Mouse (Mus musculus) lung, postnatal 36 days (tissue): ENCODE measurements at regions not wholly inside any gene's neighbourhood (a gene's known extent, or its start where the extent isn't known, plus 50 kb on each side); places are given as distances from the start of the nearest gene placed in this dataset.

Source experiments
- DNase-seq: peaks from one replicate; pipeline ENCODE4 v3.0.0; 2022; ENCODE audit warnings: mixed read lengths

- no peak for DNase-seq
Measured at GRCm38 (mm10) chr5:95864252-95864651, 88.5 kb downstream of the E330014E10Rik start.

GRCm38 (mm10) chr5:95864725-95865492 lies 89.1 kb downstream of the E330014E10Rik start:
- no peak for DNase-seq

DNA sequence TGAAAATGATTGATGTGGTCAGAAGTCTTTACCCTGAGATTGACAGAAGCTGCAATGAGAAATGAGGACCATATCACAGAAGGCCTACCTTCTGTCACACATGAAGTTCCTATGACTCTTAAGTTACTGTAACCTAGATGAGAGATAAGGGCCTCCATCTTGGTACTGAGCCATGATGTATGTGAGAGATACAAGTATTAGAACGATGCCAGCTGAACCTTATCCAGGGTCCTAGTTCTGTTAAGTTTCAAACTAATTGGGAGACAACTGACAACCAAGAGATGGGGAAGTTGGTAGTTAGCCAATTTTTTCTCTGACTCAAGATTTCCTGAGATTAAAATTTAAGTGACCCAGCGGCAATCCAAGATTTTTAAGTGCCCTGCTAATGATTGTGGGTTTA lies 89.7 kb downstream of the E330014E10Rik start:
- DNase-seq: no peak

- DNase-seq: peak; percentile 37
Measured at GRCm38 (mm10) chr5:95866848-95867495, 89.8 kb upstream of the Cxcl13 start.

DNA sequence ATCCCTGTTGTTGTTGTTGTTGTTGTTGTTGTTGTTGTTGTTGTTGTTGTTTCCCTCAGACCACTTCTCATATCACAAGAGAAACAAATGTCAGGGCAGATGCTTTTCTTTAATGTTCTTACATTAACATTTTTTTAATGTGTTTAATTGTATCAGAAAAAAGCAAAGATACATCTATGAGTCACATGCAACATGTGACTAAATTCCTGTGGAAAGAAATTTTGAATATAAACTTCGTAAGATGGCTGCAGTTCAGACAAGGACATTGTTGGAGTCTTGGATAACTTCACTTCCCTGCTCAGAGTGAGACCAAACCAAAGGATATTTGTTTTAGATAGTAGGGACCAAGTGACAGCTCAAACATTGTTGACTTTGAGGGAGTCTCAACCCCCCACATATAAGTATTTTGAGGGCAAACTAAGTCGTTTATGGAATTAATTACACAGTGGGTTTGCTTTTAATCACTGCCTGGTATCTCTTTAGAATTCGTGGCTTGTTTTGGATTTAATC lies 86.4 kb upstream of the Cxcl13 start:
- no peak for DNase-seq

DNA sequence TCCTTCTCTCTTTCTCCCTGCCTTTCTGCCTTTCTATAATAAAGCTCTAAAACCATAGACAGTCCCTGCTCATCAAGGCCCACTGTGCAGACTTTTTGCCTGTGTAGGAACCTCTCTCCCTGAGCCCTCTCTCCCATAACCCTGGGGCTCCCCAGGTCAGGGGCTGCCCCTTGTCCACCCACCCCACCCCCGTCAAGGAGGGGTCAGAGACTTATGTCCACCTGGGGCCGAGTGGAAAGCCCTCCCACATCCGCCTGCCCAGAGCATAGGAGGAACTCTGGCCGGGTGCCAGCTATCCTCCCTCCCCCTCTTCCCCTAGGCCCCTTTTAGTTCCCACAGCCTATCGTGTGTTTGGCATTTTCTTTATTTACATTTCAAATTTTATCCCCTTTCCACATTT lies 81.8 kb upstream of the Cxcl13 start:
- no peak for DNase-seq

GRCm38 (mm10) chr5:95880914-95881313 lies 75.8 kb upstream of the Cxcl13 start:
- DNase-seq: peak; percentile 67
